In the genomic region with DNA sequence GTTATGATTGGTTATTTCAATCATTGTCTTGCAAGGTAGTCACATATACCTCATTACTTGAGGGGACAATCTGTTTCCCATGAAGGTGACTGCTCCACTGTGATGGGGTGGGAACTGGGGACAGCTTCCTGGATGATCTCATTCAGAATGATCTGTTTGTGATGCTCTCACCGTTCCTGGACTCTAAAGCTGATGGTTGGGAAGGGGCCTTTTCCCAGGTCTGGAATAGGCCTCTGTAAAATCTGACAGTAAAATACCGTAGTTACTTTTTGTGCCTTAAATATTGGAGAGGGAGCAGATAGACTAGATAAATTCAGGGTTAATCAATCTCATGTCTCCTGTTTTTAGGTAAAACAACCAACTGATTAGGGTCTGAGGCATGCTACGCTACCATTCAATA, we compare ENCODE assay signal across 8 mouse cellular contexts. TPM values are rescaled to one million over a fixed set of nuclear protein-coding genes. Genes with fewer than 3 reads are reported as not detected.
A peak's percentile ranks its signal among the peaks of the same experiment; 100 is the strongest.
DNase-seq lines count a peak whose midpoint lies in the region; ATAC-seq and TF ChIP-seq lines count a peak whose summit lies in the region.

A gene (minus strand): TSS at position 101 of the 400 bp plus-strand sequence.

- peak within 1 kb of the TSS; percentile 83 for H3K4me3 ChIP-seq in neural tube, embryonic 11.5 days (ENCODE audit: low read depth, low read length)
- H3K4me3 ChIP-seq in embryonic fibroblast, embryonic 13.5 days (ENCODE audit: insufficient read depth, low read length), result peak within 1 kb of the TSS; percentile 81; the same call in 1 of the 2 replicates
- peak within 1 kb of the TSS; percentile 79 for H3K4me3 ChIP-seq in limb, embryonic 11.5 days (ENCODE audit: low read depth, low read length)

- TF ChIP-seq POLR2A in embryonic fibroblast, embryonic 13.5 days (IDR thresholded peaks at IDR 0.05; ENCODE audit: low read depth, low read length), result no peak

- no peaks in the 10 kb centered on the region; the same call in 1 of the 2 replicates for H3K4me1 ChIP-seq in neural tube, embryonic 11.5 days (ENCODE audit: control insufficient read depth, insufficient read depth, low read length)
- no peaks in the 10 kb centered on the region for H3K4me1 ChIP-seq in embryonic fibroblast, embryonic 13.5 days (ENCODE audit: control insufficient read depth, insufficient read depth, low read length)
- H3K4me1 ChIP-seq in limb, embryonic 11.5 days (ENCODE audit: control insufficient read depth, insufficient read depth, low read length), result no peaks in the 10 kb centered on the region

- no peak for TF ChIP-seq CTCF in embryonic fibroblast, embryonic 13.5 days (IDR thresholded peaks at IDR 0.05; ENCODE audit: borderline replicate concordance, insufficient read depth, low read length)

- H3K9me3 ChIP-seq in neural tube, embryonic 11.5 days (ENCODE audit: control insufficient read depth, low read length), result no peaks in the 10 kb centered on the region
- no peaks in the 10 kb centered on the region for H3K9me3 ChIP-seq in limb, embryonic 11.5 days (ENCODE audit: control insufficient read depth, low read length)

- no peaks in the 10 kb centered on the region for H3K36me3 ChIP-seq in neural tube, embryonic 11.5 days (ENCODE audit: control insufficient read depth, insufficient read depth, low read length)
- peaks cover 4% of the 10 kb centered on the region; the same call in 1 of the 2 replicates for H3K36me3 ChIP-seq in limb, embryonic 11.5 days (ENCODE audit: control insufficient read depth, insufficient read depth, low read length)

- no peak within 1 kb of the TSS for H3K9ac ChIP-seq in neural tube, embryonic 11.5 days (ENCODE audit: low read length)
- no peak within 1 kb of the TSS for H3K9ac ChIP-seq in limb, embryonic 11.5 days (ENCODE audit: low read length)

- ATAC-seq in neural tube, embryonic 11.5 days (ENCODE audit: insufficient read depth, low FRiP score, low TSS enrichment), result no peak
- no peak for ATAC-seq in limb, embryonic 11.5 days (ENCODE audit: insufficient number of reproducible peaks, low FRiP score, low TSS enrichment, low read depth)
- no peak for ATAC-seq in neutrophil, adult 5-6 weeks (ENCODE audit: extremely low read depth, insufficient number of reproducible peaks, low FRiP score, poor library complexity, severe bottlenecking)

- no peak for DNase-seq in neural tube, embryonic 11.5 days (ENCODE audit: low spot score)
- no peak for DNase-seq in neural tube, embryonic 10.5 days (ENCODE audit: extremely low spot score, low spot score)
- DNase-seq in heart, postnatal 10 days, result no peak
- no peak for DNase-seq in limb, embryonic 11.5 days (ENCODE audit: low spot score)
- DNase-seq in ovary, adult 18-20 months (ENCODE audit: low spot score), result no peak
- no peak for DNase-seq in spleen, postnatal 4 days (ENCODE audit: low spot score in 2 of 2)

- H3K4me2 ChIP-seq in neural tube, embryonic 11.5 days (ENCODE audit: low read depth), result peak within 1 kb of the TSS; percentile 73
- peak within 1 kb of the TSS; percentile 77 for H3K4me2 ChIP-seq in limb, embryonic 11.5 days (ENCODE audit: low read depth, severe bottlenecking)

- no peaks in the 10 kb centered on the region for H3K27me3 ChIP-seq in neural tube, embryonic 11.5 days (ENCODE audit: control insufficient read depth, insufficient read depth, low read length)
- no peaks in the 10 kb centered on the region for H3K27me3 ChIP-seq in limb, embryonic 11.5 days (ENCODE audit: control insufficient read depth, insufficient read depth, low read length)

- intact Hi-C loops in heart, postnatal 10 days (cut with DNase I), result no loop called here

- no peak within 1 kb of the TSS for H3K27ac ChIP-seq in neural tube, embryonic 11.5 days (ENCODE audit: low read depth, low read length)
- H3K27ac ChIP-seq in embryonic fibroblast, embryonic 13.5 days (ENCODE audit: insufficient read depth, low read length), result no peak within 1 kb of the TSS
- H3K27ac ChIP-seq in limb, embryonic 11.5 days (replicated peaks; ENCODE audit: low read depth, low read length), result no peak within 1 kb of the TSS

- 88% methylated on average over 3 of the region's 3 CpGs for WGBS in neural tube, embryonic 11.5 days
- 89% methylated on average over 3 of the region's 3 CpGs for WGBS in limb, embryonic 11.5 days

RNA-seq across cellular contexts. Expression of the gene that starts here (rescaled TPM):
- 46.6 and 48.1 TPM in 2 replicates for polyA plus RNA-seq in neural tube, embryonic 11.5 days (2014; fragmentation: Nextera tagmentation; extraction: Ambion mirVana)
- 27.8 and 30.8 TPM in 2 replicates for polyA plus RNA-seq in embryonic fibroblast, embryonic 13.5 days (2011; ENCODE audit: insufficient read length, low read depth, missing spikeins)
- total RNA-seq in heart, postnatal 10 days (2021), result 10 to 100 TPM; 45.4 to 45.7 TPM
- polyA plus RNA-seq in limb, embryonic 11.5 days (2014; fragmentation: Nextera tagmentation; extraction: Ambion mirVana), result 62.7 TPM in 2 replicates
- total RNA-seq in neutrophil, adult 5-6 weeks (2017), result 180 and 214 TPM in 2 replicates
